Mouse (Mus musculus): Measurements from ENCODE around the gene Slc22a5.
A peak's percentile ranks its signal among the peaks of the same experiment; 100 is the strongest.

The Slc22a5 gene

DNA sequence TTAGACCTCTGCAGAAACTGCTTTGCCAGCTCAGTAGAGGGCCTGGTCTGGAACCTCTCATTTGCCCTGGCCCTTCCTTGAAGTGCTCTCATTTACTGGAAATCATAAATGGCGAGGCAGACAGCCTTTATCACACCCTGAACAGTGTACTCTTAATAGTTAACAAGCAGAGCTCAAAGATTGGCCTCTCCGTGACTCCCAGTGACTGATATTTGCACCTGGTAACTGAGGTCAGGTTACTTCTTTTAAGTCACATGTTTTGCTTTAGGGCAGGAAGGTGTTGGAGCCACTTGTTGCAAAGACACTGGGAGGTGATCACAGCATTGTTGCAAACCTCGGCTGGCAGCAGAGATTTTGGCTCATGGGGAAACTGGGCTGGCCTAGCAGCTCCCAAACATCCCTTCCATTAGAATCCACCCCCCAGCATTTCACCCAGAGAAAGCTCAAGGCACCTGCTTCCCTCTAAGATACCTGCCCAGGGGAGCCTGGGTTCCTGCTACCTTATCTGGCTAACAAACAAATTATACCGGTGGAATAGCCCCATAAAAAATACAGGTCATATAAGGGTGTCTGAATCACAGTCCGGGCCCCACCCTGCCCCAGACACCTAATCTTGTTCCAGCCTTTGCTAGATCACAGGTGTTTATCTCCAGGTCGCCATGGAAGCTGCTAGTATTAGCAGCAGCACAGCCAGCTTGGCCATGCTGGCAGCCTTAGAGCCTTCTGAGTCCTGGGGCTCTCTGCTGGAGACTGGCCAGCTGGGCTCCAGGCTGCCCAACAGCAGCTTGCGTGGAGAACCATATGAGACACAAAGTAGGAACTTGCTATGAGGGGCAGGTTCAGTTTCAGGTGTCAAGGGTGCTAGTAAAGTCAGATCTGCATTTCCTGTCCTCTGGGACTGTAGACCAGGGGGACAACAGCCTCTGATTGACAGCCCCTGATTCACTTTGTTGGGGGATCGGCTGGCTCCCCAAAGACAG is 51.5 kb downstream of the Slc22a5 start:
- H3K36me3 ChIP-seq (ENCODE audit: control insufficient read depth, insufficient read depth, low read length, poor library complexity, severe bottlenecking), result no peaks in the 10 kb centered on the region
- no peaks in the 10 kb centered on the region for H3K27me3 ChIP-seq (ENCODE audit: control insufficient read depth, insufficient read depth, low read length, poor library complexity, severe bottlenecking)
- no peak for DNase-seq (ENCODE audit: low read depth, low spot score)

DNA sequence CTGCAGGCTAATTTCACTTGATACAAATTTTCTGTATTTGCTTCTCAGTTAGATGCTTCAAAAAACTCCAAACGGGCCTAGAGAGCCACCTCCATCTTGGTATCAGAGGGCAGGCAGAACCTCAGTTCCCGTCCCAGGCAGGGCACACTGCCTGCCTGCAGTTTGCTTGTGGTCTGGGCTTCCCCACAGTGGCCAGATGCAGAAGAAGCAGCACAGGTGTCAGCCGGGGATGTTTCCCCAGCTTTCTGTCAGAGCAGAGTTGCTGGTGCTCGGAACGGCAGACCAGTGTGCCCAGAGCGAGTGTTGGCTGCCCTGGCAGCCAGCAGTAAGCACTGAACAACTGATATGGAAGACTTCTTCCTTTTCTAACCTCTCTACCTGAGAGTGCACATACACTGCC is 52.3 kb downstream of the Slc22a5 start:
- no peaks in the 10 kb centered on the region for H3K27me3 ChIP-seq (ENCODE audit: control insufficient read depth, insufficient read depth, low read length, poor library complexity, severe bottlenecking)
- DNase-seq (ENCODE audit: low read depth, low spot score), result peak; percentile 69
- H3K36me3 ChIP-seq (ENCODE audit: control insufficient read depth, insufficient read depth, low read length, poor library complexity, severe bottlenecking), result no peaks in the 10 kb centered on the region

DNA sequence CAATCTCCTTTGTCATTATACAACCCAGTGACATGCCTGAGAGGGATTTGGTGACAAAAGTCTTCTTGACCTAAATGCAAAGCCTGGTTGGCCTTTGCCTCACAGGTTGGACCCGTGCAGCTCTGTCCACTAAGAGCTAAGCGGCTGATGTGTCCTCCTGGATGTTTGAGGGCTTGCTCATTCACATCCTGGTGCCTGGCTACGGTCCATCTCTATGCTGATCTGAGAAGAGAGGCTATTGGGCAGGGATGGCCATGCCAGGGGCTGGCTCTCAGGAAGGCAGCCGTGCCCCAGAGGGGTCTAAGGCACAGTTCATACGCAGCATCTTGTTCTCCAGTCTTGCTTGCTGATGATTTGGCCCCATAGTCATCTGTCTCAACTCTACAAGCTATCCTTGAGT is 53.7 kb downstream of the Slc22a5 start:
- no peaks in the 10 kb centered on the region for H3K27me3 ChIP-seq (ENCODE audit: control insufficient read depth, insufficient read depth, low read length, poor library complexity, severe bottlenecking)
- DNase-seq (ENCODE audit: low read depth, low spot score), result no peak
- no peaks in the 10 kb centered on the region for H3K36me3 ChIP-seq (ENCODE audit: control insufficient read depth, insufficient read depth, low read length, poor library complexity, severe bottlenecking)

DNA sequence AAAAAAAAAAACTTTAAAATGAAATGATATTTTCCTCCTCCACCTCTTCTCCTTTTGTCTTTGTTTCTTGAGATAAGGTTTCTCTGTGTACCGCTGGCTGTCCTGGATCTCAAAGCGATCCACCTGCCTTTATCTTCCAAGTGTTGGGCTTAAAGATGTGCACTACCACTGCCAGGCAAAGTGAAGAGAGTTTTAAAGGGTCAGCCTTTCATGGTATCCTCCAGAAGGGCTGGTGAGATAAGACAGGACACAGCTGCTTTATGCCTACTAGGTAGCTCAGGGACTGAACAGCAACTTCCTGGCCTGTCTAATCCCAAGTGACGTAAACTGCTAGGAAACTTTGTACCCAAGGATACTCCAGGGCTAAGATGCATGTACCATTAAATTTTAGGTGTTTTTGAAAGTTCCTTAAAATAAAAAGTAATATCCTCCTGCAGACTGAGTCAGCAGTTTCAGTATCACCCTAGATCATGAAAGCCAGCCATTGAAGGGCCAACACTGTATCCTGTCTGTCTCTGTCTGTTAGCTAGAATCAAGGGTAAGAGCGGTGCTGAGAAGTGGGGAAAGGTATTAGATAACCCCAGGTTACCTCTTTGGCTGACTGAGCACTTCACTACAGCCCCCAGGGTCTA is 56.0 kb downstream of the Slc22a5 start:
- Histone ChIP-seq H3K27me3 (ENCODE audit: control insufficient read depth, insufficient read depth, low read length, poor library complexity, severe bottlenecking) (no peaks in the 10 kb centered on the region), H3K36me3 (ENCODE audit: control insufficient read depth, insufficient read depth, low read length, poor library complexity, severe bottlenecking) (no peaks in the 10 kb centered on the region)
- no peak for DNase-seq (ENCODE audit: low read depth, low spot score)

DNA sequence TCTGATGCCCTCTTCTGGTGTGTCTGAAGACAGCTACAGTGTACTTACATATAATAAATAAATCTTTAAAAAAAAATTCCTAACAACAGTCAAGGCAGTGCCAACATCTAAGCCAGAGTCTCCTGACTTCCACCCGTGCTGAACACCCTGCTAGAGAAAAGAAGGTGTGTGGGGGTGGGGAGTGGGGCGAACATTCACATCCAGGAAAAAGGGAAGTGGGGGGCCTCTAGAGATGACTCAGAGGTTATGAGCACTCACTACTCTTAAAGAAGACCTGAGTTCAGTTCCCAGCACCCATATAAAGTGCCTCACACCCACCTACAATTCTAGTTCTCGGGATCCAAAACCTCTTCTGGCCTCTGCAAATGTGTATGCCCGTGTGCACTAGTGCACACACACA is 66.1 kb downstream of the Slc22a5 start:
- DNase-seq (ENCODE audit: low read depth, low spot score), result no peak
- Histone ChIP-seq H3K27me3 (ENCODE audit: control insufficient read depth, insufficient read depth, low read length, poor library complexity, severe bottlenecking) (no peaks in the 10 kb centered on the region), H3K36me3 (ENCODE audit: control insufficient read depth, insufficient read depth, low read length, poor library complexity, severe bottlenecking) (no peaks in the 10 kb centered on the region)

DNA sequence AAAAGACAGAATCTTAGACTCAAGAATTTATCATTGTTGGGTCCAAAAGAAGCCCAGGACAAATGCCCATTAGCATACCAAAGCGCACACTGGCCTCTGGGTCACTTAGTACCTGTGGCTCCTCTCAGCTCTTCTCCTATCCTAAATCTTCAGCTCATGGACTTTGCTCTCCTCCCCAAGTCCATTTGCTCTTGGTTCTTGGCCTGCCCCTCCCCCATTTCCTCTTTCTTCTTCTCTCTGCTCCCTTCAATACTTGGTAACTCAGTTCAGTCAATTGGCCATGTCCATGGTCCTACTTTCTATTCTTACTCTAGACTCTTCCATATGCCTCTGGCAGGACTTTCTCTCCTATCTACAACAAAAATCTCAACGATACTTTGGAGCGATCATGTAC is 69.5 kb downstream of the Slc22a5 start:
- no peak for DNase-seq (ENCODE audit: low read depth, low spot score)
- Histone ChIP-seq H3K36me3 (ENCODE audit: control insufficient read depth, insufficient read depth, low read length, poor library complexity, severe bottlenecking) (no peaks in the 10 kb centered on the region), H3K27me3 (ENCODE audit: control insufficient read depth, insufficient read depth, low read length, poor library complexity, severe bottlenecking) (no peaks in the 10 kb centered on the region)

DNA sequence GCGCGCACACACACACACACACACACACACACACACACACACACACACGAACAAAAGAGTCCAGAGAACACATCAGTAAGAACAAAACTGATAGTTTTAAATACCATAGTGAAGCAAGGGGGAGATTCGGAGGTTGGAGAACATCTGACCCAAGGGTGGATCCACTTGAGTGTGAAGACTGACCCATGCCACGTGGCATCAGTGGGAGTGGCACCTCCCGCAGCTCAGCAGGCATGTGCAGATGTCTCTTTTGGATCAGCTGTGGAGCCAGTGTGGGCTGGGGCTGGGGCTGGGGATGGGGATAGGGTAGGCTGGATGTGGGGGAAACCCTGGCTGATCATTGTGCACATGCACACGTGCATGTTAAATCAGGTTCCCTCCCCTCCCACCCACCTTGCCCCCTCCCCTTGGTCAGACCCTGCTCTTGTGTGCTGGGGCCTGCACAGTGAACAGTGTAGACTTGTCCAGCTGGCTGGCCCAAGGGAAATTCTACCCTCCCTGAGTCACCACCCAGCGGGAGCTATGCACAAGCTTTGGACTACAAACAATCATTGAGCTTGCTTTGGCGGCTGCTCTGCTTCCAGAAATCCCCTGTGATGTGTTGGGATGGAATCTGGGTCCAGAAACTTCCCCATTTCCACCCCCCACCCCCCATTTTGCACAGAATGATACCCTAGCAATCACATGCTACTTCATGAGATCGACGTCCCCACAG is 70.1 kb downstream of the Slc22a5 start:
- no peaks in the 10 kb centered on the region for H3K27me3 ChIP-seq (ENCODE audit: control insufficient read depth, insufficient read depth, low read length, poor library complexity, severe bottlenecking)
- DNase-seq (ENCODE audit: low read depth, low spot score), result no peak
- H3K36me3 ChIP-seq (ENCODE audit: control insufficient read depth, insufficient read depth, low read length, poor library complexity, severe bottlenecking), result no peaks in the 10 kb centered on the region

DNA sequence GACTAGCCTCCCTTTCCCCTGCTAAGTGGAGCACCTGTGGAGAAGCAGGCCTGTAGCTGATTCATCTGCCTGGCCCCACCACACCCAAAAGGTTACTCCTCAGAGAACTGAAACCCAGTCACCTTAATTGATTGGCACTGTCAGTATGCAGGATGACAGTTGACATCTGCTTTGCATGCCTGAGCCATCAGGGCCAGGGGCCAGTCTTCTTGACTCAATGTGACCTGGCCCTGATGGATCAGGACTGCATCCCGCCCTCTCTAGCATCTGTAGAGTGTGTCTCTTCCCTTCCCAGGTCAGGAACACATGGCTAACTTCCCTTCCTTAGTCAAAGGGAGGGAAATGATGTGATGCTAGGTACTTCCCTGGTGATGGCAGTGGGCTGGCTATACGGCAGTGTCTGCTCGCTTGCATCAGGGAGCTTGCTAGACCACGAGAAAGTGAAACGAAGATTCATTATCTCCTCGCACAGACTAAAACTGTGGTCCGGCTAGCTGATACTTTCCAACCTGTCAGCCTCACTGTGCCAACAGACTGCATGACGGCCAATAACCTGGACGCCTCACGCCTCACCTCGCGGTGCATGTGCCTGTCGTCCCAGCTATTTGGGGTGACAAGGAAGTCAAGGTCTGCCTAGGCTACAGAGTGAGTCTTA is 70.8 kb downstream of the Slc22a5 start:
- DNase-seq (ENCODE audit: low read depth, low spot score), result no peak
- no peaks in the 10 kb centered on the region for H3K27me3 ChIP-seq (ENCODE audit: control insufficient read depth, insufficient read depth, low read length, poor library complexity, severe bottlenecking)
- no peaks in the 10 kb centered on the region for H3K36me3 ChIP-seq (ENCODE audit: control insufficient read depth, insufficient read depth, low read length, poor library complexity, severe bottlenecking)

DNA sequence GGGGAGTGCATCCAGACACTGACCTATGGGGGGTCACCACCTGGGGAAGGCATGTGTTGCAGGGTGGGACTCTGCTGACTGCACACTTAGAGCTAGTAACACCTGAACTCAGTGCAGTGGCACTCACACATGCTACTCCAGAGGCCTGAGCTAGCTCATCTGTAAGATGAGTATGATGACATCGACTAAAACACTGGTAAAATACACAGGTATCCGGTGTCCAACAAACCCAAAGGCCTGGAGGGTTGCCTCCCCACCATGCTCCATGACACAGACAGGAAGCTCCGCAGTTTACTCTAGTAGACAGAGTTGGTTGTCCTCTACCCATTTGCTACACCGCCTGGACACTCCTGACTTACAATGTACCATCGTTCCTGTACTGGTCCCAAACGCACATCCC is 71.9 kb downstream of the Slc22a5 start:
- Histone ChIP-seq H3K36me3 (ENCODE audit: control insufficient read depth, insufficient read depth, low read length, poor library complexity, severe bottlenecking) (no peaks in the 10 kb centered on the region), H3K27me3 (ENCODE audit: control insufficient read depth, insufficient read depth, low read length, poor library complexity, severe bottlenecking) (no peaks in the 10 kb centered on the region)
- no peak for DNase-seq (ENCODE audit: low read depth, low spot score)

DNA sequence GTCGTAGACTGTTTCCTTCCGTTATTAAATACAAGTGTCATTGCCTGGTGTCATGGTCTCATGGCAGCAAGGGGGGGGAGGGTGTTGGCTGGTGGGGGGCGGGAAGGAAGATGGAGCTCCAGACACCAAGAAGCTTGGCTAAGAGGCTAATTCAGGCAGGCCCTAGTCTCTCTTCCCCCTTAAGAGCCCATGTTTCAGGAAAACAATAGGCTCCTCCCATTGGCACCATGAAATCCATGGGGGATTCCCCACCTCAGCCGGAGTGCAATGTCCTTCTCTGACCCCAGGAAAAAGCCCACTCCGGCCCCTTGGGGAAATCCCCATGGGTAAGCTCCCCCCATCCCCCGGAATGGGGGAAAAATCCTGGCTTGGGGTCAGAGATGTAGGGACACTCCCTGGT is 72.7 kb downstream of the Slc22a5 start:
- no peak for DNase-seq (ENCODE audit: low read depth, low spot score)
- Histone ChIP-seq H3K36me3 (ENCODE audit: control insufficient read depth, insufficient read depth, low read length, poor library complexity, severe bottlenecking) (no peaks in the 10 kb centered on the region), H3K27me3 (ENCODE audit: control insufficient read depth, insufficient read depth, low read length, poor library complexity, severe bottlenecking) (no peaks in the 10 kb centered on the region)

- no peaks in the 10 kb centered on the region for H3K27me3 ChIP-seq (ENCODE audit: control insufficient read depth, insufficient read depth, low read length, poor library complexity, severe bottlenecking)
- DNase-seq (ENCODE audit: low read depth, low spot score), result no peak
- H3K36me3 ChIP-seq (ENCODE audit: control insufficient read depth, insufficient read depth, low read length, poor library complexity, severe bottlenecking), result no peaks in the 10 kb centered on the region
Measured at GRCm38 (mm10) chr11:53816841-53817375, 74.6 kb downstream of the Slc22a5 start.

GRCm38 (mm10) chr11:53814810-53815209 is 76.7 kb downstream of the Slc22a5 start:
- Histone ChIP-seq H3K36me3 (ENCODE audit: control insufficient read depth, insufficient read depth, low read length, poor library complexity, severe bottlenecking) (no peaks in the 10 kb centered on the region), H3K27me3 (ENCODE audit: control insufficient read depth, insufficient read depth, low read length, poor library complexity, severe bottlenecking) (no peaks in the 10 kb centered on the region)
- no peak for DNase-seq (ENCODE audit: low read depth, low spot score)

Measured in splenic B cell, adult 2 months (primary cell).